Mouse (Mus musculus) thymus, adult 2 months (tissue): ENCODE data around the gene Slc26a3. TPM values are rescaled to one million over a fixed set of nuclear protein-coding genes. Genes with fewer than 3 reads are reported as not detected.

Source experiments
- DNase-seq: peaks from one replicate; pipeline ENCODE4 v3.0.0; 2021
- H3K27ac ChIP-seq: fragments of 200-500 bp; 2 replicates; pipeline ENCODE4 v1.5.1; 2012; ENCODE audit warnings: low read length, control low read depth; ENCODE audit not compliant: control insufficient read depth, insufficient read depth
- H3K27me3 ChIP-seq: fragments of 200-500 bp; 2 replicates; pipeline ENCODE4 v1.6.1; 2012; ENCODE audit warnings: mild to moderate bottlenecking, low read length, moderate library complexity, mixed read lengths; ENCODE audit not compliant: control insufficient read depth, insufficient read depth
- H3K36me3 ChIP-seq: fragments of 200-500 bp; 2 replicates; pipeline ENCODE4 v1.6.1; 2012; ENCODE audit warnings: mild to moderate bottlenecking, low read length, moderate library complexity; ENCODE audit not compliant: control insufficient read depth, insufficient read depth
- H3K4me1 ChIP-seq: fragments of 200-500 bp; replicated peaks from 2 replicates; pipeline ENCODE4 v1.6.1; 2012; ENCODE audit warnings: low read length; ENCODE audit not compliant: control insufficient read depth, insufficient read depth
- H3K4me3 ChIP-seq: fragments of 200-500 bp; 2 replicates; pipeline ENCODE4 v1.5.1; 2012; ENCODE audit warnings: mild to moderate bottlenecking, low read length, control low read depth, moderate library complexity; ENCODE audit not compliant: control insufficient read depth, insufficient read depth
- CTCF ChIP-seq: fragments of 200-500 bp; IDR thresholded peaks from 2 replicates; pipeline ENCODE4 v1.5.1; 2012; ENCODE audit warnings: mild to moderate bottlenecking, control low read depth, low read length, moderate library complexity, borderline replicate concordance; ENCODE audit not compliant: control insufficient read depth, poor library complexity, insufficient read depth; ENCODE audit errors: extremely low read depth
- POLR2A ChIP-seq: fragments of 200-500 bp; IDR thresholded peaks from 2 replicates; pipeline ENCODE4 v1.6.1; 2012; ENCODE audit warnings: mild to moderate bottlenecking, low read length, control low read depth, moderate library complexity; ENCODE audit not compliant: control insufficient read depth, poor library complexity, insufficient read depth; ENCODE audit errors: extremely low read depth
- WGBS: fragments of 180-500 bp; shearing (Covaris S2); methylation state at CpG from one replicate; pipeline ENCODE4 v1.1.7; 2018; 5-methylcytosine and 5-hydroxymethylcytosine counted together
- polyA plus RNA-seq: library from polyadenylated mRNA; depleted of rRNA; stranded (reverse); fragments of >200 nt; gene quantifications from 2 replicates; pipeline ENCODE4 v1.2.3, GENCODE M21; 2012; rRNA removed

Slc26a3 gene
- polyA plus RNA-seq = 0.09 and 0.36 TPM in 2 replicates

DNA sequence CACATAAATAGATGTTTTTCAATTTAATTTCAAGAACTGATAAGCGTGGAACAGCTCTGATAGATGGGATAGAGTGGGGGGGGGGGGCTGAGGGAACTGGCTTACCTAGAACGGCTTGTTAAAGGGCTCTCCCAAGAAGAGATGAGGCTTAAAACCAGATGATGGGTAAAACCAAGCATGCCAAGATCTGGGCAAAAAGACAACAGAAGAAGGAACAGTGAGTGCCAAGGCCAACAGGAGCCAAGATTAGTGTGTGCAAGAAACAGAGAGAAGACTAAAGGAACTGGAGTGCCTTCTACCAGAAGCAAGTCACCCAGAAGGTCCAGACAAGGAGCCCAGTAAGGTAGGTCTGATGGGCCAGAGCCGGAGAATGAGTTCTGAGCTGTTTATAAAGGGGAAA, at the start of gene Slc26a3:
Gene Slc26a3, plus strand, starts transcription at position 301 of the 400 bp plus-strand sequence.
- Histone ChIP-seq H3K36me3 (no peaks in the 10 kb centered on the region), H3K27ac (no peak within 1 kb of the TSS), H3K27me3 (no peaks in the 10 kb centered on the region), H3K4me3 (no peak within 1 kb of the TSS), H3K4me1 (peaks cover 4% of the 10 kb centered on the region)
- TF ChIP-seq POLR2A (no peak), CTCF (no peak)
- 93% methylated on average over 3 of the region's 3 CpGs for WGBS
- no peak for DNase-seq

DNA sequence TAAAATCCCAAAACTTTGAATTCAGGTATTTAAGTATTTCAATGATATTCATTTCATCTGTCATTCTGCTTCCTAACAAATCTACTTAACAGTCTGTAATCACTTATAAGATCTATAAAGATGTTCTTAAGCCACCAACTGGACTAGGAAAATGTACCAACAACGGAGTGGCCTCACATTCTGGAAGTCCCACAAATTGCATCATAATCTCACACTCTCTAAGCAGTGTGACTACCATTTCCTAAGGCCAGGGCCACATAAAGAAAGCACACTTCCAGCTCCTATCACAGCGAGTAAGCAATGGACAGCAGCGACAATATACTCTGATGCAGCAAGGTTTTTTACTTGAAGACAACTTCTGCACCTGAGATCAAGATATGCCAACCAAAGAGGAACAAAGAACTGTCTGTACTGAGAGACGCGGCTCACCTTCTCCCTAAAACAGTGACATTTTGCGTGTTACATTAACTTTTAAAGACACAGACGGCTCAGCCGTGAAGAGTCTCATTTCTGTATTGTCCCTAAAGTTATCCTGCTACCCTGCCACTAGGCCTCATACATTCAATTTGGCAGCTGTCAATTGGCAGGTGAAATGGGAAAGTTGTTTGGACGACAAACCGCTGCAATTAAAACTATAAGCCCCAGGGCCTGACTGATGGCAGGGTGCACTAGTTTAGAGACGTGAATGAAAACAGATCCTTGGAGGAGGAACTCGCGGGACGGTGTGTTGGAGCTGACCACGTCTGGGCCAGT, 40.3 kb upstream of the Slc26a3 start:
- no peak for DNase-seq
- H3K4me3 ChIP-seq = peak overlapping the region; percentile 61
- WGBS = 16% methylated on average over 15 of the region's 15 CpGs
- no peak overlapping the region for H3K27ac ChIP-seq
- no peaks in the 10 kb centered on the region for H3K27me3 ChIP-seq
- H3K36me3 ChIP-seq = peaks cover 9% of the 10 kb centered on the region; the same call in 1 of the 2 replicates
- no peaks in the 10 kb centered on the region for H3K4me1 ChIP-seq
- TF ChIP-seq POLR2A = no peak
- TF ChIP-seq CTCF = no peak

DNA sequence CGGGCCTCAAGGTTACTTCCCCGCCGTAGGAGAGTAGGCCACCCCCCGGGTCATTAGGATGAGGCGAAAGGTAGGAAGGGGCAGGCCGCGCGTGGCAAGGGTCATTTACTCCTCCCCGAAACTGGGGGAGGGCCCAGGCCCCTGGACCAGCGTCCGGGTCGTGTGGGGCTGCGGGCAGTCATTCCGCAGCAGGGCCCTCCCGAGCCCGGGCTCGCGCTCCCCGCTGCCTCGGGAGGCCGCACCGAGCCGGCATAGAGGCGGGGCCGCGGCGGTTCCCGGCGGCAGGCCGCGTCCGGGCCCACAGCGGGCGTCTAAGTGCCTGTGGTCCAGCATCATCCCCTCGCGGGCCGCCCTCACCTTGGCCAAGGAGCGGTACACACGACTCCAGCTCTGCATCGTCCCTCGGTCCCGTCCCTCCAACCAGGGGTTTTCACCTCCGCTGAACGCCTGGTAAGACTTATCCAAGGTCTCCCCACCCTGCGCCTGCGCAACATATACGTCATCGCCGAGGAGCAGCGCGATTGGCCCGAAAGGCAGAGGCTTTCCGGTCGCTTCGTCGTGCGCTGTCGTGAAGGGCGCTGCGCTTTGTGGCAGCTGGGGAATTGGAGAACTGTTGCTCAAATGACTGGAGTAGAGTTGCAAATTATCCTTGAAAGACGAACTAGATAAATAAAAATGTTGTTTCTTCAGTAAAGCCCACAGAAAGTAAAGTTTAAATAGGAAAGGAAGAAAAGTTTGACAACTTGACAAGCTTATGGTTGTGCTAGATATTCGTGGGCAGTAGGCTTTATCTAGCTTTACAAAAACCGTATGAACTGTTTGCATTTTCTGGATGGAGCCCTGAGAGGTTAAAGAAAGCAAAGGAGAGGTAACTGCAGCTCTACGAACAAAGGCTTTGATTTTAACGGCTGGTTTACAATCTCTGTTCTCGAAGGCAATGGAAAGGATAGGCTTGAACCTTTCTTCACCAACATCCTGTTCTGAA, 39.4 kb upstream of the Slc26a3 start, which contains the start of gene Dld:
Gene Dld, minus strand, starts transcription at position 510 of the 985 bp plus-strand sequence.
- Histone ChIP-seq H3K36me3 (peaks cover 9% of the 10 kb centered on the region; the same call in 1 of the 2 replicates), H3K4me3 (peak within 1 kb of the TSS; percentile 61), H3K4me1 (no peaks in the 10 kb centered on the region), H3K27me3 (no peaks in the 10 kb centered on the region), H3K27ac (no peak within 1 kb of the TSS)
- TF ChIP-seq CTCF (no peak), POLR2A (peak; percentile 65)
- DNase-seq = peak; percentile 97
- 6% methylated on average over 63 of the region's 66 CpGs for WGBS

DNA sequence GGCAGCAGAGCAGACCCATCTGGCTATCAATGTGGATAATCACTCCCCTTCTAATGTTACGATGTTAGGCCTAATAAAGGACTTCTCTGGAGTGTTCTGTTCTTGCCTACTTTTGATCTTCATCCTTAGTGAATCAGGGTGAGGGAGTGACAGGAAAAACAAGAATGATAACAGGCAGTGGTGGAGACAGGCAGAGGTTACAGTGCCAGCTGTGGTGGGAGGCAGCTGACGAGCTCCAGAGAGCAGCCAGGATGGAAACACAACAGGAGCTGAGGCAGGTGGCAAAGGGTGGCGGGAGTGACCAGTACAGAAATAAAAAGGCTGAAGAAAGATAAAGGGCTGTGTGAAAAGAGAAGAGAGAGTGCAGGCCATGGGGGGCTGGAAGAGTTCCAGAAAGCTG, 24.2 kb upstream of the Slc26a3 start:
- no peak overlapping the region for H3K4me3 ChIP-seq
- no peak for DNase-seq
- H3K4me1 ChIP-seq = no peaks in the 10 kb centered on the region; the same call in 1 of the 2 replicates
- H3K36me3 ChIP-seq = no peaks in the 10 kb centered on the region
- TF ChIP-seq POLR2A (no peak), CTCF (no peak)
- no peak overlapping the region for H3K27ac ChIP-seq
- 84% methylated on average over 3 of the region's 3 CpGs for WGBS
- H3K27me3 ChIP-seq = no peaks in the 10 kb centered on the region

DNA sequence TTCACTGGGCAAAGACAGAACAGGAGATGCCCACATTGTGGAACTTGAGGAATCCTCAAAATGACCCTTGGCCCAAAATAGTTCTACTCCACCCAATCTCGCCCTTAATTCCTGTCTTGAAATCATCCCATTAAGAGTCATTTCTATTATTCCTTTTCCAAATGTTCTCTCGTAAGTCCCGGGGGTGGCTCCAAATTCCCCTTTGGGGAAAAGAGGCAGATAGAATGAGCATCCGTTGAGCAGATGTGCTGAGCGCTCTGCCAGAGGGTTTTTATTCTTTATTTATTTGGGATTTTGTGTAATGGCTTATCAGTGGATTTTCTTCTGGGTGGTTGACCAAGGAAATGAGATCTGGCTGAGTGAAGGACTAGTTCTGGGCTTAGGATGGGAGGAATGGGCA, 22.9 kb upstream of the Slc26a3 start:
- 94% methylated on average over 5 of the region's 5 CpGs for WGBS
- no peak overlapping the region for H3K27ac ChIP-seq
- no peak overlapping the region for H3K4me3 ChIP-seq
- TF ChIP-seq CTCF (no peak), POLR2A (no peak)
- no peaks in the 10 kb centered on the region for H3K27me3 ChIP-seq
- no peaks in the 10 kb centered on the region for H3K36me3 ChIP-seq
- DNase-seq = no peak
- H3K4me1 ChIP-seq = no peaks in the 10 kb centered on the region; the same call in 1 of the 2 replicates

DNA sequence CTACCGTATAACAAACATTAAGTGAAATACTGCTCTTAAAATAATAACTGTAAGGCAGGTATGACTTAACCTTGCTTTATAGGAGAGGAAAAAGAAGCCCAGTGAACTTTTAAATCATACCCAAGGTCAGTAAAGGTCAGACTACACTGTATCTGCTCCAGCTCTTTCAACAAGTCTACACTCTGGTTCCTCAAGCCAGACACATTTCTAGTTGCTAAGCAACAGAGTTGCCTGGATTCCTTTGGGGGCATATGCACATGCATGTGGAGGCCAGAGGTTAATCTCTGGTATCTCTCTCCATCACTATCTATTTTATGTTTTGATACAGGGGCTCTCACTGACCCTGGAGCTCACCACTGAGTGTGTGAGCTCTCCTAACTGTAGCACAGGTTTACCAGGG, 21.6 kb upstream of the Slc26a3 start:
- no peak for DNase-seq
- H3K27me3 ChIP-seq = no peaks in the 10 kb centered on the region
- H3K4me1 ChIP-seq = no peaks in the 10 kb centered on the region; the same call in 1 of the 2 replicates
- H3K36me3 ChIP-seq = no peaks in the 10 kb centered on the region
- H3K4me3 ChIP-seq = no peak overlapping the region
- H3K27ac ChIP-seq = no peak overlapping the region
- 98% methylated on average over 1 of the region's 1 CpGs for WGBS
- no peak for TF ChIP-seq CTCF
- TF ChIP-seq POLR2A = no peak
